Mouse (Mus musculus) kidney, postnatal 36 days (tissue): Measurements from ENCODE around the gene Adora2a.
A peak's percentile ranks its signal among the peaks of the same experiment; 100 is the strongest.
"Not testable (repeated sequence)": the region's sequence is repeated elsewhere in the genome, so short reads cannot be mapped to it uniquely, and the experiment has no call there.

Source experiments
- DNase-seq, 2 experiments: peaks; one replicate each; pipeline ENCODE4 v3.0.0; 2021 to 2022; ENCODE audit warnings: mixed read lengths in 2 of 2

Adora2a gene

DNA sequence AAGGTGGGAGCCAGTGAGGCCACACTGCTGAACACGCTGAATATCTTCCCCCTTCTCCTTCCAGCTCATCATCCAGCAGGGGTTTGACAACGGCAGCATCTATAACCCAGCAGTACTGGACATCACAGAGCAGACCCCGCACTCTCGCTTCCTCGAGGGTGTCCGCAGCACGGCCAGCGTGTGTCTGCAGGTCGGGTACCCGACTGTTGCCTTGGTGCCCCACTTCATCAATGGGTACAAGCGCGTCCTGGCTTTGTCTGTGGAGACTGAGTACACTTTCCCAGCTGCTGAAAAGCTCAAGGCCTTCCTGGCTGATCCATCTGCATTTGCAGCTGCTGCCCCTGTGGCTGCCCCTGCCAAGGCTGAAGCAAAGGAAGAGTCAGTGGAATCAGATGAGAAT is 35.9 kb downstream of the Adora2a start:
- DNase-seq = no peak

GRCm38 (mm10) chr10:75353838-75354241 is 37.2 kb downstream of the Adora2a start:
- DNase-seq = not testable (repeated sequence)

- DNase-seq = no peak
Measured at GRCm38 (mm10) chr10:75355341-75355740, 38.7 kb downstream of the Adora2a start.

- peak; percentile 72 to 79 for DNase-seq
Measured at GRCm38 (mm10) chr10:75364214-75364690, 47.6 kb downstream of the Adora2a start.

- no peak for DNase-seq
Measured at GRCm38 (mm10) chr10:75364796-75365195, 48.1 kb downstream of the Adora2a start.

- no peak for DNase-seq
Measured at GRCm38 (mm10) chr10:75365231-75365633, 48.6 kb downstream of the Adora2a start.

DNA sequence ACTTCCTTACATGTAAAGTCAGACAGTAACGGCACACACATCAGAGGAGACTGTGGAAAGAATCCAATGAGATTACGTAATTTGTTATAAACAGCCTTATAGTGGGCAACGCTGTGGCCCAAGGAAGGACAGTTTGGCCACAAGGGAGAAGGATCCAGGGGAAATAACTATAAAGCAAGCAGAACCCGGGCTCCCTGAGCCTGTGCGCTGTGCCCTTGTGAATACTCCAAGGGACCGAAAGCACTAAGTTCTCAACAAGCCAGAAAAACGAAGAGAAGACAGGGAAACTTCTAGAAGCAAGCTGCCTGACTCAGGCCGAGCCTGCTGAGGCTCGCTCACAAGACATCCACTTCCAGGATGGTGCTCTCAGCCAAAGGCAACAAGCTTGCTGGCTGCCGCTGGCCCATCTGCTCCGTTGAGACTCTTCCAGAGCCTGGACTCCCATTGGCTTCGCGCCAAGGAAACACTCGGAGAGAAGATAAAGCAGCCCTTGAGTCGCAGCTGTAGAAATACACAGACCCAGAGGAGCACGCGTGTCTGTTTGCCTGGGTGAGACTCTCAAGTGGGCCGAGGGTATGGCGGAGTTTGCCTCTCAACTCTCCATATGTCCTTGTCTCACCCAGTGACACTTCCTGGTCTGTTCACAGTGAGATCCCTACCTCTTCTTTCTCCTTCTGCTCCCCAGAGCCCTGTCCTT is 57.1 kb downstream of the Adora2a start:
- DNase-seq = not testable (repeated sequence)

GRCm38 (mm10) chr10:75378688-75379087 is 62.0 kb downstream of the Adora2a start:
- no peak for DNase-seq
